Mouse (Mus musculus): ENCODE results near the gene 9930111J21Rik1.
"Not testable (repeated sequence)": the region's sequence is repeated elsewhere in the genome, so short reads cannot be mapped to it uniquely, and the experiment has no call there.

9930111J21Rik1 gene

GRCm38 (mm10) chr11:48913611-48914010 is 65.6 kb downstream of the 9930111J21Rik1 start:
- DNase-seq = no peak

GRCm38 (mm10) chr11:48908459-48908858 is 70.7 kb downstream of the 9930111J21Rik1 start:
- DNase-seq = no peak

- no peak for DNase-seq
These were observed 77.2 kb downstream of the 9930111J21Rik1 start, which contains the start of gene Gm5431 for GRCm38 (mm10) chr11:48902021-48902420. Gene Gm5431 (minus strand): TSS chr11:48902214.

GRCm38 (mm10) chr11:48901567-48901930 is 77.6 kb downstream of the 9930111J21Rik1 start:
- DNase-seq = not testable (repeated sequence)

- not testable (repeated sequence) for DNase-seq
These were observed 78.3 kb downstream of the 9930111J21Rik1 start for GRCm38 (mm10) chr11:48900654-48901566.

GRCm38 (mm10) chr11:48898812-48899431 is 80.3 kb downstream of the 9930111J21Rik1 start:
- peak; percentile 57 for DNase-seq

Measured in kidney, postnatal 14 days (tissue).